Mouse (Mus musculus): ENCODE results near the gene Nutm1. TPM values are rescaled to one million over a fixed set of nuclear protein-coding genes. Genes with fewer than 3 reads are reported as not detected.
"Not testable (repeated sequence)": the region's sequence is repeated elsewhere in the genome, so short reads cannot be mapped to it uniquely, and the experiment has no call there.

Nutm1 gene
- not detected for total RNA-seq (2021)
- polyA plus RNA-seq (2012; rRNA removed): not detected in 2 replicates
- long read RNA-seq: 0 reads

GRCm38 (mm10) chr2:112259241-112259962 is at the start of gene Nutm1:
TSS of gene Nutm1 (minus strand) at chr2:112259291.
- no peak for DNase-seq

GRCm38 (mm10) chr2:112308671-112309070 is 49.6 kb upstream of the Nutm1 start:
- no peak for DNase-seq

- no peak for DNase-seq
These were observed 39.1 kb upstream of the Nutm1 start for GRCm38 (mm10) chr2:112298221-112298620.

- DNase-seq: no peak
These were observed 37.1 kb upstream of the Nutm1 start for GRCm38 (mm10) chr2:112296211-112296610.

GRCm38 (mm10) chr2:112292823-112293222 is 33.7 kb upstream of the Nutm1 start:
- DNase-seq: no peak

GRCm38 (mm10) chr2:112289507-112289906 is 30.4 kb upstream of the Nutm1 start:
- DNase-seq: no peak

GRCm38 (mm10) chr2:112287059-112287458 is 28.0 kb upstream of the Nutm1 start:
- DNase-seq: no peak

GRCm38 (mm10) chr2:112286062-112286461 is 27.0 kb upstream of the Nutm1 start:
- DNase-seq: not testable (repeated sequence)

GRCm38 (mm10) chr2:112285031-112285390 is 25.9 kb upstream of the Nutm1 start:
- no peak for DNase-seq

GRCm38 (mm10) chr2:112284363-112285030 is 25.4 kb upstream of the Nutm1 start:
- peak; percentile 79 for DNase-seq

- DNase-seq: no peak
These were observed 23.8 kb upstream of the Nutm1 start for GRCm38 (mm10) chr2:112282846-112283245.

GRCm38 (mm10) chr2:112276870-112277269 is 17.8 kb upstream of the Nutm1 start:
- DNase-seq: no peak

- no peak for DNase-seq
These were observed 14.4 kb upstream of the Nutm1 start for GRCm38 (mm10) chr2:112273474-112273873.

- DNase-seq: no peak
These were observed 13.8 kb upstream of the Nutm1 start for GRCm38 (mm10) chr2:112272909-112273308.

GRCm38 (mm10) chr2:112270011-112270410 is 10.9 kb upstream of the Nutm1 start:
- DNase-seq: no peak

- no peak for DNase-seq
These were observed 8.6 kb upstream of the Nutm1 start for GRCm38 (mm10) chr2:112267547-112268269.

GRCm38 (mm10) chr2:112266780-112267179 is 7.7 kb upstream of the Nutm1 start:
- peak; percentile 34 for DNase-seq

GRCm38 (mm10) chr2:112266242-112266592 is 7.1 kb upstream of the Nutm1 start, which contains the start of gene Gm21985:
TSS of gene Gm21985 (plus strand) at chr2:112266314.
- peak; percentile 70 for DNase-seq

- peak; percentile 97 for DNase-seq
These were observed 6.6 kb upstream of the Nutm1 start, which contains the start of gene Slc12a6 for GRCm38 (mm10) chr2:112265448-112266241. TSS of gene Slc12a6 (plus strand) at chr2:112265825.

- no peak for DNase-seq
These were observed 5.3 kb upstream of the Nutm1 start for GRCm38 (mm10) chr2:112264364-112264763.

GRCm38 (mm10) chr2:112262779-112263295 is 3.7 kb upstream of the Nutm1 start:
- no peak for DNase-seq

Measured in adrenal gland, adult 2 months (tissue).